Mouse (Mus musculus) cerebellum, postnatal 4 days (tissue): ENCODE results near the gene Fgfr2.
A peak's percentile ranks its signal among the peaks of the same experiment; 100 is the strongest.

ENCODE experiments used
- DNase-seq, 2 experiments: peaks; one replicate each; pipeline ENCODE4 v3.0.0; 2022; ENCODE audit warnings: low spot score in 2 of 2, mixed read lengths in 1 of 2

The Fgfr2 gene

GRCm38 (mm10) chr7:132416866-132417265 lies 706.3 kb downstream of the Fgfr2 start:
- DNase-seq = no peak

GRCm38 (mm10) chr7:132415866-132416265 lies 707.3 kb downstream of the Fgfr2 start:
- no peak for DNase-seq

GRCm38 (mm10) chr7:132412520-132412919 lies 710.6 kb downstream of the Fgfr2 start:
- no peak for DNase-seq

- DNase-seq = no peak
These were observed 711.4 kb downstream of the Fgfr2 start for GRCm38 (mm10) chr7:132411708-132412107.

GRCm38 (mm10) chr7:132410958-132411357 lies 712.2 kb downstream of the Fgfr2 start:
- no peak for DNase-seq

GRCm38 (mm10) chr7:132409890-132410289 lies 713.3 kb downstream of the Fgfr2 start:
- DNase-seq = no peak

- no peak for DNase-seq
These were observed 720.6 kb downstream of the Fgfr2 start for GRCm38 (mm10) chr7:132402377-132403084.

- DNase-seq = no peak
These were observed 724.7 kb downstream of the Fgfr2 start for GRCm38 (mm10) chr7:132398487-132398886.

GRCm38 (mm10) chr7:132396661-132397322 lies 726.4 kb downstream of the Fgfr2 start:
- no peak for DNase-seq

- no peak for DNase-seq
These were observed 729.5 kb downstream of the Fgfr2 start for GRCm38 (mm10) chr7:132393582-132394175.

GRCm38 (mm10) chr7:132393014-132393406 lies 730.1 kb downstream of the Fgfr2 start:
- no peak for DNase-seq

GRCm38 (mm10) chr7:132392233-132393013 lies 730.7 kb downstream of the Fgfr2 start:
- no peak for DNase-seq

GRCm38 (mm10) chr7:132389473-132389872 lies 733.7 kb downstream of the Fgfr2 start:
- no peak for DNase-seq

GRCm38 (mm10) chr7:132387507-132387906 lies 735.6 kb downstream of the Fgfr2 start:
- DNase-seq = no peak

GRCm38 (mm10) chr7:132386316-132386715 lies 736.8 kb downstream of the Fgfr2 start:
- DNase-seq = no peak

GRCm38 (mm10) chr7:132385456-132386130 lies 737.6 kb downstream of the Fgfr2 start:
- DNase-seq = no peak

GRCm38 (mm10) chr7:132384736-132385455 lies 738.3 kb downstream of the Fgfr2 start:
- no peak for DNase-seq

- DNase-seq = no peak
These were observed 742.4 kb downstream of the Fgfr2 start for GRCm38 (mm10) chr7:132380634-132381336.

GRCm38 (mm10) chr7:132377913-132378312 lies 745.2 kb downstream of the Fgfr2 start:
- DNase-seq = peak in 1 of 2 experiments; percentile 22
